Mouse (Mus musculus) T-helper 17 cell (primary cell): ENCODE measurements at regions not wholly inside any gene's neighbourhood (a gene's known extent, or its start where the extent isn't known, plus 50 kb on each side); places are given as distances from the start of the nearest gene placed in this dataset.

ENCODE experiments used
- in situ Hi-C, 2 experiments: fragments of 300-600 bp; cut with MboI, MseI; formaldehyde crosslinking; loops; 1 replicate in 1 of 2; 2 replicates in 1 of 2; pipeline ENCODE4 v1.15.1; 2025; ENCODE audit warnings: high pct_unique_total_duplicates in 2 of 2

- in situ Hi-C loops, result no loop called here
Measured at GRCm38 (mm10) chr1:26573798-26574450, 113.3 kb downstream of the 4931408C20Rik start.

GRCm38 (mm10) chr1:26559505-26559904, 127.8 kb downstream of the 4931408C20Rik start:
- in situ Hi-C loops, result loop anchor here in 1 of 2 experiments (10.0 kb wide), 1 partner anchor 215 kb away; no protein-coding TSS in a partner anchor

- in situ Hi-C loops, result no loop called here
Measured at GRCm38 (mm10) chr1:26524537-26524936, 162.7 kb downstream of the 4931408C20Rik start.

GRCm38 (mm10) chr1:26511368-26511767, 175.9 kb downstream of the 4931408C20Rik start:
- in situ Hi-C loops, result no loop called here
